Mouse (Mus musculus) left cerebral cortex, postnatal 14 days (tissue): ENCODE data around the gene Gps2. TPM values are rescaled to one million over a fixed set of nuclear protein-coding genes. Genes with fewer than 3 reads are reported as not detected.
"Not testable (repeated sequence)": the region's sequence is repeated elsewhere in the genome, so short reads cannot be mapped to it uniquely, and the experiment has no call there.

Experiments used
- DNase-seq, 2 experiments: peaks; one replicate each; pipeline ENCODE4 v3.0.0; 2021 to 2022; ENCODE audit warnings: low spot score in 2 of 2, mixed read lengths in 1 of 2
- intact Hi-C: fragments of 180-260 bp; cut with DNase I; formaldehyde crosslinking; loops from one replicate; pipeline ENCODE4 v1.15.1; 2025
- microRNA-seq, 2 experiments: library from miRNA; unstranded; fragments of <30 nt; microRNA quantifications; one replicate each; pipeline ENCODE4 v1.2.0; 2022
- total RNA-seq, 2 experiments: library from RNA; stranded (reverse); gene quantifications; 2 replicates each; pipeline ENCODE4 v1.2.3; 2021

Gps2 gene
- total RNA-seq, 2 experiments from 2014 or later: 24.9 to 26.0 TPM

- peak; percentile 70 to 73 for DNase-seq
- intact Hi-C loops: loop anchor here (2.0 kb wide), 1 partner anchor 13 kb away; the partner anchor contains the start of gene Ybx2
These were observed 34.5 kb downstream of the Gps2 start, which contains the start of gene Slc2a4 for GRCm38 (mm10) chr11:69948066-69948762. TSS of gene Slc2a4 (minus strand) at chr11:69948188.

GRCm38 (mm10) chr11:69948763-69949150 lies 35.1 kb downstream of the Gps2 start:
- intact Hi-C loops: loop anchor here (2.0 kb wide), 1 partner anchor 14 kb away; the partner anchor contains the start of gene Ybx2
- DNase-seq: peak; percentile 76 to 91

- DNase-seq: no peak
- intact Hi-C loops: no loop called here
These were observed 37.2 kb downstream of the Gps2 start for GRCm38 (mm10) chr11:69950807-69951459.

DNA sequence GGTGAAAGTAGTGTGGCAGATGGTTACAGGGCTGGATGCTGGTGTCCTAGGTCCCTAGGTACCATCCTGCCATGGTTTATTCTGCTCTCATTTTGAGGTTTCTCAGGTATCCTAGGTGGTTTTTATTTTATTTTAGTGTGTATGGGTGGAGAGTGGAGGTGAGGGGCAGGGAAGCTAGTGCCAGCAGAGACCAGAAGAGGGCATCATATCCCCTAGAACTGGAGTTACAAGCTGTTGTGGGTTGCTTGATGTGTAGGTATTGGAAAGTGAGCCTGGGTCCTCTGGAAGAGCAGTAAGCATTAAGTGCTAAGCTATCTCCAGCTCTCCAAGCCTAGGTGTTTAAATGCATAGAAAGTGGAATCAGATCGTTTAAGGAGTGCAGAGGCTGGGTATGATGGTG lies 38.6 kb downstream of the Gps2 start:
- intact Hi-C loops: no loop called here
- DNase-seq: no peak

DNA sequence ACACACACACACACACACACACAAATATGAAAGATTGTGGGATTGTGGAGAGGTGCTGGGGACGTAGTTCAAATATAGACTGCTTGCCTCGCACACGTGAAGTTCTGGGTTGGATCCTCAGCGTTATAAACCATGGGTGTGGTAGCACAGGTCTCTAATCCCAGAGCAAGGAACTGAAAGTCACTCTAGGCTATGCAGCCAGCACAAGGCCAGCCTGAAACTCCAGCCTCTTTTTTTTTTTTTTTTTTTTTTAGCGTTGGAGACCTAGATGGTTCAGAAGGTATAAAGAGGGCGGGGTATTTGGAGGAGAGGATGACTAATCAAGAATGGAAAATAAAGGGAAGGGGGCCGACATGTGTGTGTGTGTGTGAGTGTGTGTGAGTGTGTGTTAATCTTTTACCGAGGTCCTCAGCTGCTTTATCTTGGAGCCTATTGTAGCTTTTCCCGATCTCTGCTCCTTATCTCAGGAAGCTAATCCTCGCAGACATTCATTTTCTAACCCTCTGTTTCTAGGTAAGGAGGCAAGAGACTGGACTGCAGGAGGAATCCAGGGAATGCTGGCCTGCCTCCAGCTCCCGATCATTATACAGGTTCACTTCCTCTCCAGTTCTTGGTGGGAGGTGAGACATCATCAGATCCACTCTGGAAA lies 39.7 kb downstream of the Gps2 start:
- intact Hi-C loops: no loop called here
- no peak for DNase-seq

DNA sequence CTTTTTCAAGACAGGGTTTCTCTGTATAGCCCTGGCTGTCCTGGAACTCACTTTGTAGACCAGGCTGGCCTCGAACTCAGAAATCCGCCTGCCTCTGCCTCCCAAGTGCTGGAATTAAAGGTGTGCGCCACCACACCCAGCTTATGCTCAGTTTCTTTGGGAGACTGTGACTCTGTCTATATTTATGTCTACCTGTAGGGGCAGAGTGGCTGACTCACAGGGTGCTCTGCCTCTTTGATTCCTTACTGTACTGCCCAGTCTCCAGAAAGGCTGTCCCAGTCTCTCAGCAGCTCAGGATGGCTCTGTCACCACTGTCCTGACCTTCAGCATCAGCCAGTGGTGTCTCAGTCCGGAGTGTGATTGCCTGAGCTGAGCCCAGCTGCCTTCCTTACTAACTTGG lies 41.9 kb downstream of the Gps2 start:
- DNase-seq, intact Hi-C loops: not testable (repeated sequence)

DNA sequence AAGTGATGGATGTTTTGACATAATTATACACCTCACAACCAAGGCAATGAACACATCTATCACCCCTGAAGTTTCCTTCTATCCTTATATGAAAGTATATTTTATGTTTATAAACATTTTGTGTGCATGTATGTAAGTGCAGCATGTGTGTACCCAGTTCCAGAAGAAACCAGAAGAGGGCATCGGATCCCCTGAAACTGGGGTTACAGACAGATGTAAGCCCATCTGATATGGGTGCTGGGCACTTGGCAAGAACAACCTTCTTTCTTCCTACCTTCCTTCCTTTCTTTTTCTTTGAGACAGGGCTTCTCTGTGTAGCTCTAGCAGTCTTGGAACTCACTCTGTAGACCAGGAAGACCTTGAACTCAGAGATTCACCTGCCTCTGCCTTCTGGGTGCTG lies 42.5 kb downstream of the Gps2 start:
- no peak for DNase-seq
- intact Hi-C loops: no loop called here

DNA sequence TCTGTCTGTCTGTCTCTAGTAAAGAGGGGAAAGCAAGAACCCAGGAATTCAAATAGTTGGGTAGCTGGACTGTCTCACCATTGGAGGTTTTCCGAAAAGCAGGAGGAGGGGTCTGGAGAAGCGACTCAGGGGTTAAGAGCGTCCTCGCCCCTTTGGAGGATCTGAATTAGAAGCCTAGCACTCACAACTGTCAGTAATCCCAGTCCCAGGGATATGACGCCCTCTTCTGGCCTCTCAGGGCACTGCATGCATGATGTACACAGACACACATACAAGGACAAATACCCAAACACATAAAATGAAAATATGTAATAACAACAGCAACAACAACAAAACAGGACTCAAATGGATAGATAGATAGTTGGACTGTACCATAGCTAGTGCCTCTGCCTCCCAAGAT lies 46.9 kb downstream of the Gps2 start:
- DNase-seq: no peak
- intact Hi-C loops: no loop called here

DNA sequence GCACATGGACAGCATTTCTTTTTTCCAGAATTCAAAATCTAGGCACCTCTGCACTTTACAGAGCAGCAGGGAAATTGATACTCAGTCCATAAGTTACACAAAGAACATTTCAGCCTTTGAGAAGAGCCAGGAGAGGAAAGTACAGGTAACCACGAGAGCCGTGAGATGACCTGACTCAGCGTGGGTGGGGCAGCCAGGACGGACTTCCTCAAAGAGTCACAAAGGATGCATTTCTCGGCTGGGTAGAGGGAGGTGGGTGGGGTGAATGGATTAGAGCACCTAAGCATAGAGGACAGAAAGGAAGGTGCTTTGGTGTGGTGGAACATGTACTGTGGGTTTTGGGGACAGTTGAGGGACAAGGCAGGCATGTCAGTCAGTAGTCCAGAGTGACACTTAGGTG lies 48.2 kb downstream of the Gps2 start:
- DNase-seq: no peak
- intact Hi-C loops: no loop called here

DNA sequence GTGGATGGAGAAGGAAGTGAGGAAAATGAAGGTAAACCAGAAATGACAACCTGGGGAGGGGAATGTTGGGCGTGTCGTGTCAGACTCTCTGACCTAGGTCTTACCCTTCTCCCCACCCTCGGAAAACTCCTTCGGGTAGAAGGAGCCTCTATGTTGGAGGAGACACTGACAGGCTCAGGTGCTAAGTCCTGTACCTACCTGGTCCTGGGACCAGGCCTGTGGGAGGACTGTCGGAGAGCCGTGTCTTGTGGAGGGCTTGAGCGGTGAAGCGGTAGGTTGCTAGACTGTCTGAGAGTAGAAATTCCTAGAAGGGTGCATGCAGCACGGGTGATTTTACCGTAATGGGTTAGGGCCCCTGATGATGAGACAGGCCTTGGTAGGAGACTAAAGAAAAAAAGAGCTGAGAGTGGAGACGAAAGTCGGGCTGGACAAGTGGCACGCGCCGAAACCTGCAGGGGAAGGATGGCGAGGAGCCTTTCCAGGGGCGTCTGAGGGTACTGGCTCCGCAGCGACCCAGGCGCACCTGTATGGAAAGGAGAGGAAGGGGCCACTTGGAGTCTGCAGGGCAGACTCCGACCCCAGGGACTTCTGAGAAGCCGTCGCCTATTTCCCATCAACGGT lies 51.1 kb downstream of the Gps2 start, which contains the start of gene Cldn7:
TSS of gene Cldn7 (plus strand) at position 130 of the 621 bp plus-strand sequence.
- DNase-seq: no peak
- intact Hi-C loops: no loop called here

GRCm38 (mm10) chr11:69965271-69966005 lies 51.8 kb downstream of the Gps2 start:
- DNase-seq: no peak
- intact Hi-C loops: no loop called here

Small RNA genes lying within 50 kb of the gene (microRNA-seq; reads per million reads assigned to microRNA genes)
- gene Mir6924: 0 reads per million in 2 experiments

Other genes with a start within 250 kb of the Gps2 start
- 10 to 100 TPM; 13.5 to 13.8 TPM for gene Cd68, start 247.7 kb upstream of the Gps2 start, total RNA-seq
- gene Eif4a1, start 241.5 kb upstream of the Gps2 start, total RNA-seq: 100 to 1,000 TPM; 368 to 371 TPM
- gene Senp3, start 231.8 kb upstream of the Gps2 start, total RNA-seq: 100 to 1,000 TPM in 1 of 2 experiments, 10 to 100 TPM in 1; 91.5 to 102 TPM
- 1 to 10 TPM; 1.7 to 2.0 TPM for gene Tnfsf13, start 228.1 kb upstream of the Gps2 start, total RNA-seq
- gene Tnfsf12, start 218.0 kb upstream of the Gps2 start, total RNA-seq: 1 to 10 TPM; 5.8 to 7.6 TPM
- gene Tnfsfm13, start 217.8 kb upstream of the Gps2 start, total RNA-seq: under 1 TPM; 0.81 to 0.95 TPM
- 10 to 100 TPM; 54.3 to 54.4 TPM for gene Polr2a, start 155.3 kb upstream of the Gps2 start, total RNA-seq
- gene Slc35g3, start 151.9 kb upstream of the Gps2 start, total RNA-seq: not detected
- gene Zbtb4, start 148.0 kb upstream of the Gps2 start, total RNA-seq: 10 to 100 TPM; 71.1 to 86.9 TPM
- gene Chrnb1, start 117.9 kb upstream of the Gps2 start, total RNA-seq: under 1 TPM; 0.76 to 0.79 TPM
- gene Fgf11, start 112.0 kb upstream of the Gps2 start, total RNA-seq: 10 to 100 TPM; 15.4 to 20.4 TPM
- not detected for gene Tmem102, start 108.3 kb upstream of the Gps2 start, total RNA-seq
- not detected for gene Gm39566, start 98.6 kb upstream of the Gps2 start, total RNA-seq
- gene Spem2, start 95.4 kb upstream of the Gps2 start, total RNA-seq: not detected
- under 1 TPM in 1 of 2 experiments, not detected in 1; 0.32 TPM for gene Spem1, start 91.7 kb upstream of the Gps2 start, total RNA-seq
- 100 to 1,000 TPM; 277 to 281 TPM for gene Nlgn2, start 76.1 kb upstream of the Gps2 start, total RNA-seq
- gene Tmem256, start 75.4 kb upstream of the Gps2 start, total RNA-seq: 100 to 1,000 TPM; 160 to 167 TPM
- gene Plscr3, start 67.5 kb upstream of the Gps2 start, total RNA-seq: 10 to 100 TPM; 19.5 to 22.3 TPM
- not detected for gene Tnk1, start 55.2 kb upstream of the Gps2 start, total RNA-seq
- not detected for gene Tmem95, start 35.9 kb upstream of the Gps2 start, total RNA-seq
- 1 to 10 TPM in 1 of 2 experiments, under 1 TPM in 1; 0.86 to 1.4 TPM for gene Kctd11, start 32.5 kb upstream of the Gps2 start, total RNA-seq
- gene Acap1, start 18.3 kb upstream of the Gps2 start, total RNA-seq: not detected
- gene 2810408A11Rik, start 12.9 kb upstream of the Gps2 start, total RNA-seq: under 1 TPM in 1 of 2 experiments, not detected in 1; 0.38 TPM
- 100 to 1,000 TPM; 121 to 125 TPM for gene Neurl4, start 12.8 kb upstream of the Gps2 start, total RNA-seq
- gene Eif5a, start 8.1 kb downstream of the Gps2 start, total RNA-seq: 100 to 1,000 TPM; 468 to 473 TPM
- gene Ybx2, start 21.9 kb downstream of the Gps2 start, total RNA-seq: 10 to 100 TPM in 1 of 2 experiments, 1 to 10 TPM in 1; 8.4 to 11.3 TPM
- gene Slc2a4, start 34.3 kb downstream of the Gps2 start, total RNA-seq: 1 to 10 TPM; 1.9 to 2.4 TPM
- not detected for gene Cldn7, start 50.9 kb downstream of the Gps2 start, total RNA-seq
- gene Ctdnep1, start 67.3 kb downstream of the Gps2 start, total RNA-seq: 100 to 1,000 TPM; 115 TPM
- gene Elp5, start 68.6 kb downstream of the Gps2 start, total RNA-seq: 100 to 1,000 TPM; 103 to 107 TPM
- 100 to 1,000 TPM; 213 to 217 TPM for gene Gabarap, start 77.3 kb downstream of the Gps2 start, total RNA-seq
- 10 to 100 TPM; 39.2 to 40.2 TPM for gene Phf23, start 81.9 kb downstream of the Gps2 start, total RNA-seq
- gene Dvl2, start 86.7 kb downstream of the Gps2 start, total RNA-seq: 10 to 100 TPM; 27.3 to 30.0 TPM
- 10 to 100 TPM; 50.7 to 53.6 TPM for gene Acadvl, start 101.5 kb downstream of the Gps2 start, total RNA-seq
- 1,000 to 10,000 TPM in 1 of 2 experiments, 100 to 1,000 TPM in 1; 1,000 to 1,075 TPM for gene Dlg4, start 103.1 kb downstream of the Gps2 start, total RNA-seq
- gene Asgr1, start 140.2 kb downstream of the Gps2 start, total RNA-seq: 1 to 10 TPM; 1.9 to 2.4 TPM
- gene Asgr2, start 178.8 kb downstream of the Gps2 start, total RNA-seq: not detected
- gene Mgl2, start 216.4 kb downstream of the Gps2 start, total RNA-seq: under 1 TPM; 0.51 to 0.61 TPM
- 1 to 10 TPM; 3.3 to 5.3 TPM for gene Clec10a, start 242.3 kb downstream of the Gps2 start, total RNA-seq